Mouse (Mus musculus): ENCODE data around the gene Krtcap2. TPM values are rescaled to one million over a fixed set of nuclear protein-coding genes. Genes with fewer than 3 reads are reported as not detected.
A peak's percentile ranks its signal among the peaks of the same experiment; 100 is the strongest.

Gene Krtcap2
- polyA plus RNA-seq, 1 experiment from 2014 or later = 216 TPM

- Histone ChIP-seq H3K27ac (replicated peaks) (no peak overlapping the region; the same call in 1 of the 2 replicates), H3K36me3 (peaks cover 11% of the 10 kb centered on the region; the same call in 1 of the 2 replicates), H3K4me1 (peaks cover 22% of the 10 kb centered on the region), H3K27me3 (replicated peaks) (peaks cover 56% of the 10 kb centered on the region), H3K9ac (peak overlapping the region; percentile 76), H3K4me3 (peak overlapping the region; percentile 57), H3K4me2 (peak overlapping the region; percentile 78), H3K9me3 (no peaks in the 10 kb centered on the region)
- ATAC-seq (ENCODE audit: extremely low read depth, insufficient number of reproducible peaks, low FRiP score, low TSS enrichment) = no peak
- WGBS = 45% methylated on average over 11 of the region's 11 CpGs
Measured at GRCm38 (mm10) chr3:89226361-89226760, 19.4 kb upstream of the Krtcap2 start.

DNA sequence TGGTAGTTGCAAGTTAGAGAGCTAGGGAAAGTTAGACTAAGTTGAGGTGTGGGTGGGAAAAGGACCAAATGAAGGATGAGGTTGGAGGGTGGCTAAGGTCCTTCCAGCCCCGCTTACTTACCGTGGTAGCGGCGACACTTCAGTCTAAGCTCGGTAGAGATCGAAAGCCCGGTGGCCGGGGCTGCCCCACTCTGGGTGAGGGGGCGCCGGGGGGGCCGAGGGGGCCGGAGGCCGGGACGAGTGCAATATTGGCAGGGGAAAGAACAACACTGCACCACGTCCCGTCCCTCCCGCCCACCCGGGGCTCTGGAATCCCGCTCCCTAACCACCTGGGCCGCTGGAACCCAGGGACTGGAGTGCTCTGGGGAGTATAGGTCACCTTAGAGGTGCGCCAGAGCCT lies 18.9 kb upstream of the Krtcap2 start, which contains the start of gene Mtx1:
TSS of gene Mtx1 (minus strand) at position 189 of the 400 bp plus-strand sequence.
- no peaks in the 10 kb centered on the region for H3K9me3 ChIP-seq
- peak within 1 kb of the TSS; percentile 6; the same call in 1 of the 2 replicates for H3K27ac ChIP-seq (replicated peaks)
- H3K36me3 ChIP-seq = 0 out of 2 replicates have a peak, but pooled peaks cover 8% of the 10 kb centered on the region
- H3K4me1 ChIP-seq = peaks cover 22% of the 10 kb centered on the region
- H3K27me3 ChIP-seq (replicated peaks) = peaks cover 61% of the 10 kb centered on the region
- WGBS = 7% methylated on average over 21 of the region's 21 CpGs
- H3K4me2 ChIP-seq = peak within 1 kb of the TSS; percentile 78
- ATAC-seq (ENCODE audit: extremely low read depth, insufficient number of reproducible peaks, low FRiP score, low TSS enrichment) = no peak
- H3K4me3 ChIP-seq = peak within 1 kb of the TSS; percentile 57
- peak within 1 kb of the TSS; percentile 76 for H3K9ac ChIP-seq

DNA sequence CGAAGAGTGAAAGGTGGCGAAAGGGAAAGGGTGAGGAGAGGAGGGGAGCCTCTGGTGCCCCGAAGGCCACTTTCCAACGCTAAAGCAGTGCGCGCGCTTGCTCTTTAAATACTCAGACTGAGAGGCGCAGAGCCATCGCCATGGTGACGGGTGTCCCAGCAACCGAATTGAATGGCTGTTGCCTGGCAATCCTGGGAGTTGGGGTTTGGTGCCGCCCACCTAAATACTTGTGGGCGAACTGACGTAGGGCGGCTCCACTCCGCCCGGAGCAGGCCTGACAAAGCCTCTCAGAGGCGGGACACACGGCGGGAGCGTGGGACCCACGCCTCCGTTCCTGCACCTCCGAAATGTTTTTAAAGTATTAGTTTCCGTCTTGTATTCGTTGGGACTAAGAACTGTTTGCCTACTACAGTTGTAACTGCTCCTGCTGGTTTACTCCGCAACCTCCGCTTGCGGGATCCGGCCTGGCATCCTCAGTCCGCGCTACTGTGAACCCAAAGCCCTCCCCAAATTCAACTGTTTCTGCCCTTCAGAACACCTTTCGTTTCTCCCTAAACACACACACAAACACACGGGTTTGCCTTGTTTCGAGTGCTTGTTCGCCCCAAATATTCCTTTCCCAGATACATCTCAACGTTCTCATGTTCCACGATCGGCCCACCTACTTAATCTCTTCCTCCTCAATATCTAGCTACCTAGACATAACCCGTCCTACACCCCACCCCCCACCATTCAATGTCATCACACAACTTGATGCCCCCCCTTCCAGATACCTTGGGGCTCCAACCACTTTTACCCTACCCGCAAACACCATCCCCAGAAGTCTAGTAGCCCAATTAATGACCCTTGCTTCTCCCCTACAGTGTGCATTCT lies 18.2 kb upstream of the Krtcap2 start:
- Histone ChIP-seq H3K27ac (replicated peaks) (0 out of 2 replicates have a peak overlapping the region, but pooled peaks have one; percentile 6), H3K27me3 (replicated peaks) (peaks cover 66% of the 10 kb centered on the region)
- WGBS = 3% methylated on average over 41 of the region's 41 CpGs

GRCm38 (mm10) chr3:89228180-89228549 lies 17.6 kb upstream of the Krtcap2 start:
- peaks cover 66% of the 10 kb centered on the region for H3K27me3 ChIP-seq (replicated peaks)

More for the DNA sequence above, 18.2 kb upstream of the Krtcap2 start:
- Histone ChIP-seq H3K4me3 (peak overlapping the region; percentile 57), H3K9me3 (no peaks in the 10 kb centered on the region), H3K4me2 (peak overlapping the region; percentile 78), H3K4me1 (peaks cover 22% of the 10 kb centered on the region), H3K36me3 (0 out of 2 replicates have a peak, but pooled peaks cover 8% of the 10 kb centered on the region), H3K9ac (peak overlapping the region; percentile 76)
- ATAC-seq (ENCODE audit: extremely low read depth, insufficient number of reproducible peaks, low FRiP score, low TSS enrichment) = peak; percentile 55; the same call in 1 of the 2 replicates

DNA sequence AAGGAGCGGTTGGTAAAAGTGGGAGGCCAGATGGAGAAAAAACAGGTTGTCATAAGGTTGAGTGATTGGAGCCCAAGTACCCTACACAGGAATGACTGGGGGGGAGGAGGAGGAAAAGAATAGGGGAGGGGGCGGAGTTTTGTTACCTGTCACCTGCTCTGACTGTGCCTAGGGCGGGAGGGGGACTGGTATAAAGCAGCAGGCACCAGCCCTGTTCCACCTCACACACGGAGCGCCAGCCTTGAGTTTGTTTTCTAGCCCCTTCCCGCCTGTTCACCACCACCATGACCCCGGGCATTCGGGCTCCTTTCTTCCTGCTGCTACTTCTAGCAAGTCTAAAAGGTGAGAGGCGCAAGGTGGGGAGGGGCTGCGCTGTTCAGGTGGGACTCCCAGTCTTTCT lies 16.9 kb upstream of the Krtcap2 start, which contains the start of gene Muc1:
TSS of gene Muc1 (plus strand) at position 222 of the 400 bp plus-strand sequence.
- Histone ChIP-seq H3K9me3 (no peaks in the 10 kb centered on the region), H3K9ac (peak within 1 kb of the TSS; percentile 76), H3K4me1 (peaks cover 35% of the 10 kb centered on the region), H3K36me3 (0 out of 2 replicates have a peak, but pooled peaks cover 4% of the 10 kb centered on the region), H3K4me2 (peak within 1 kb of the TSS; percentile 78), H3K4me3 (peak within 1 kb of the TSS; percentile 57), H3K27me3 (replicated peaks) (peaks cover 66% of the 10 kb centered on the region), H3K27ac (replicated peaks) (0 out of 2 replicates have a peak within 1 kb of the TSS, but pooled peaks have one; percentile 17)
- 28% methylated on average over 10 of the region's 10 CpGs for WGBS
- ATAC-seq (ENCODE audit: extremely low read depth, insufficient number of reproducible peaks, low FRiP score, low TSS enrichment) = no peak

More at GRCm38 (mm10) chr3:89228180-89228549, 17.6 kb upstream of the Krtcap2 start:
- WGBS = under 1% methylated on average over 20 of the region's 20 CpGs
- Histone ChIP-seq H3K9ac (peak overlapping the region; percentile 76), H3K27ac (replicated peaks) (0 out of 2 replicates have a peak overlapping the region, but pooled peaks have one; percentile 17), H3K4me1 (peaks cover 29% of the 10 kb centered on the region), H3K36me3 (0 out of 2 replicates have a peak, but pooled peaks cover 8% of the 10 kb centered on the region), H3K4me3 (peak overlapping the region; percentile 57), H3K4me2 (peak overlapping the region; percentile 78), H3K9me3 (no peaks in the 10 kb centered on the region)
- ATAC-seq (ENCODE audit: extremely low read depth, insufficient number of reproducible peaks, low FRiP score, low TSS enrichment) = peak; percentile 22; the same call in 1 of the 2 replicates

GRCm38 (mm10) chr3:89229276-89229675 lies 16.5 kb upstream of the Krtcap2 start:
- Histone ChIP-seq H3K4me3 (no peak overlapping the region), H3K27ac (replicated peaks) (no peak overlapping the region), H3K4me2 (0 out of 2 replicates have a peak overlapping the region, but pooled peaks have one; percentile 78), H3K27me3 (replicated peaks) (peaks cover 67% of the 10 kb centered on the region), H3K36me3 (0 out of 2 replicates have a peak, but pooled peaks cover 4% of the 10 kb centered on the region), H3K9me3 (no peaks in the 10 kb centered on the region), H3K9ac (no peak overlapping the region), H3K4me1 (peaks cover 39% of the 10 kb centered on the region)
- no peak for ATAC-seq (ENCODE audit: extremely low read depth, insufficient number of reproducible peaks, low FRiP score, low TSS enrichment)
- WGBS = 63% methylated on average over 4 of the region's 4 CpGs

DNA sequence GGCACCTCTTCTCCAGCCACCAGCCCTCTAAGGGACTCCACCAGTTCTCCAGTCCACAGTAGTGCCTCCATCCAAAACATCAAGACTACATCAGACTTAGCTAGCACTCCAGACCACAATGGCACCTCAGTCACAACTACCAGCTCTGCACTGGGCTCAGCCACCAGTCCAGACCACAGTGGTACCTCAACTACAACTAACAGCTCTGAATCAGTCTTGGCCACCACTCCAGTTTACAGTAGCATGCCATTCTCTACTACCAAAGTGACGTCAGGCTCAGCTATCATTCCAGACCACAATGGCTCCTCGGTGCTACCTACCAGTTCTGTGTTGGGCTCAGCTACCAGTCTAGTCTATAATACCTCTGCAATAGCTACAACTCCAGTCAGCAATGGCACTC lies 15.2 kb upstream of the Krtcap2 start:
- WGBS = 78% methylated on average over 2 of the region's 2 CpGs
- H3K27ac ChIP-seq (replicated peaks) = no peak overlapping the region
- H3K27me3 ChIP-seq (replicated peaks) = peaks cover 65% of the 10 kb centered on the region
- no peak overlapping the region for H3K4me3 ChIP-seq
- no peak overlapping the region for H3K9ac ChIP-seq
- peaks cover 39% of the 10 kb centered on the region for H3K4me1 ChIP-seq
- no peaks in the 10 kb centered on the region for H3K36me3 ChIP-seq
- H3K4me2 ChIP-seq = no peak overlapping the region
- H3K9me3 ChIP-seq = no peaks in the 10 kb centered on the region
- ATAC-seq (ENCODE audit: extremely low read depth, insufficient number of reproducible peaks, low FRiP score, low TSS enrichment) = no peak

GRCm38 (mm10) chr3:89231345-89231744 lies 14.4 kb upstream of the Krtcap2 start:
- Histone ChIP-seq H3K4me3 (no peak overlapping the region), H3K27ac (replicated peaks) (no peak overlapping the region), H3K4me1 (peaks cover 38% of the 10 kb centered on the region), H3K27me3 (replicated peaks) (peaks cover 63% of the 10 kb centered on the region), H3K4me2 (no peak overlapping the region), H3K9me3 (no peaks in the 10 kb centered on the region), H3K36me3 (no peaks in the 10 kb centered on the region), H3K9ac (no peak overlapping the region)
- WGBS = 50% methylated on average over 7 of the region's 7 CpGs
- ATAC-seq (ENCODE audit: extremely low read depth, insufficient number of reproducible peaks, low FRiP score, low TSS enrichment) = no peak

DNA sequence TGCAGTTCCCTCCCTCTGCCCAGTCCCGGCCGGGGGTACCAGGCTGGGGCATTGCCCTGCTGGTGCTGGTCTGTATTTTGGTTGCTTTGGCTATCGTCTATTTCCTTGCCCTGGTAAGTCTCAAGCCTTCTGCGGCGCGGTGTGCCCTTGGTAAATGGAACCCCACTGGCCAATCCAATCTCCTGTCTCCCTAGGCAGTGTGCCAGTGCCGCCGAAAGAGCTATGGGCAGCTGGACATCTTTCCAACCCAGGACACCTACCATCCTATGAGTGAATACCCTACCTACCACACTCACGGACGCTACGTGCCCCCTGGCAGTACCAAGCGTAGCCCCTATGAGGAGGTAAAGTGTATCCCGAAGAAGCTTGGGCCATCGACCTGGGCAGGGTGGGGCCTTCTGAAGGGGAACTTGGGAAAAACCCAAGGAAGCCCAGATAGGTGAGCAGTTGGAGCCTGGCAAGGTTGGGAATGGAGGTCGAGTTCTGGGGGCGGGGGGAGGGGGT lies 13.9 kb upstream of the Krtcap2 start:
- Histone ChIP-seq H3K27ac (replicated peaks) (no peak overlapping the region), H3K9me3 (no peaks in the 10 kb centered on the region), H3K4me2 (no peak overlapping the region), H3K4me3 (no peak overlapping the region), H3K27me3 (replicated peaks) (peaks cover 59% of the 10 kb centered on the region), H3K4me1 (peaks cover 34% of the 10 kb centered on the region), H3K36me3 (no peaks in the 10 kb centered on the region), H3K9ac (no peak overlapping the region)
- 64% methylated on average over 16 of the region's 16 CpGs for WGBS
- no peak for ATAC-seq (ENCODE audit: extremely low read depth, insufficient number of reproducible peaks, low FRiP score, low TSS enrichment)

- no peak for ATAC-seq (ENCODE audit: extremely low read depth, insufficient number of reproducible peaks, low FRiP score, low TSS enrichment)
- Histone ChIP-seq H3K27ac (replicated peaks) (no peak overlapping the region), H3K4me1 (peaks cover 27% of the 10 kb centered on the region), H3K9me3 (no peaks in the 10 kb centered on the region), H3K4me3 (no peak overlapping the region), H3K4me2 (no peak overlapping the region), H3K36me3 (no peaks in the 10 kb centered on the region), H3K9ac (no peak overlapping the region), H3K27me3 (replicated peaks) (peaks cover 58% of the 10 kb centered on the region)
- WGBS = 70% methylated on average over 6 of the region's 6 CpGs
Measured at GRCm38 (mm10) chr3:89232614-89233013, 13.2 kb upstream of the Krtcap2 start.

- H3K27ac ChIP-seq (replicated peaks) = 0 out of 2 replicates have a peak overlapping the region, but pooled peaks have one; percentile 39
- H3K9ac ChIP-seq = peak overlapping the region; percentile 21; the same call in 1 of the 2 replicates
- H3K4me1 ChIP-seq = peaks cover 20% of the 10 kb centered on the region
- H3K4me2 ChIP-seq = no peak overlapping the region
- H3K27me3 ChIP-seq (replicated peaks) = peaks cover 66% of the 10 kb centered on the region
- no peaks in the 10 kb centered on the region for H3K36me3 ChIP-seq
- no peak overlapping the region for H3K4me3 ChIP-seq
- 49% methylated on average over 14 of the region's 14 CpGs for WGBS
- no peaks in the 10 kb centered on the region for H3K9me3 ChIP-seq
- ATAC-seq (ENCODE audit: extremely low read depth, insufficient number of reproducible peaks, low FRiP score, low TSS enrichment) = peak; percentile 23; the same call in 1 of the 2 replicates
Measured at GRCm38 (mm10) chr3:89233562-89234110, 12.1 kb upstream of the Krtcap2 start.
